Mouse (Mus musculus) adrenal gland, adult (tissue): ENCODE measurements around the gene Cenpu.
"Not testable (repeated sequence)": the region's sequence is repeated elsewhere in the genome, so short reads cannot be mapped to it uniquely, and the experiment has no call there.

Experiments
- DNase-seq, 2 experiments: peaks; one replicate each; pipeline ENCODE4 v3.0.0; 2022 to 2023; ENCODE audit warnings: low spot score in 1 of 2; ENCODE audit not compliant: inconsistent age in 2 of 2

The Cenpu gene

GRCm38 (mm10) chr8:46547245-46547644 is 4.6 kb upstream of the Cenpu start:
- peak; percentile 53 to 88 for DNase-seq

GRCm38 (mm10) chr8:46550058-46550457 is 1.8 kb upstream of the Cenpu start:
- DNase-seq = no peak

GRCm38 (mm10) chr8:46551029-46551428 is 799 bp upstream of the Cenpu start:
- DNase-seq = peak; percentile 24 to 75

DNA sequence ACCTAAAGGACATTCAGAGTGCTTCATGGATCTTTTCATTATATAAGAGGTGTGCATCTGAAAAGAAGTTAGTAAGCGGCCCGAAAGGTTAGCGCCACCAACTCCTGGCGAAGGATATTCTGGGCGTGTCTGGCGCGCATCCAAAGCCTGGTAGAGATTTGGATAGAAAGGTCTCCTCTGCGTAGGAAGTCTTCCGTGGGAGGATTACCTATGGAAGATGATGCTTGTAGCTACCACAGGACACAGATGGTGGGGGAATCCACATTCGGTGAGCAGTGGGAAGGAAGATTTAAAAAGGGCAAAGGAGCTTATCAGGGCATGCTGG is 575 bp downstream of the Cenpu start:
- peak; percentile 40 to 50 for DNase-seq

DNA sequence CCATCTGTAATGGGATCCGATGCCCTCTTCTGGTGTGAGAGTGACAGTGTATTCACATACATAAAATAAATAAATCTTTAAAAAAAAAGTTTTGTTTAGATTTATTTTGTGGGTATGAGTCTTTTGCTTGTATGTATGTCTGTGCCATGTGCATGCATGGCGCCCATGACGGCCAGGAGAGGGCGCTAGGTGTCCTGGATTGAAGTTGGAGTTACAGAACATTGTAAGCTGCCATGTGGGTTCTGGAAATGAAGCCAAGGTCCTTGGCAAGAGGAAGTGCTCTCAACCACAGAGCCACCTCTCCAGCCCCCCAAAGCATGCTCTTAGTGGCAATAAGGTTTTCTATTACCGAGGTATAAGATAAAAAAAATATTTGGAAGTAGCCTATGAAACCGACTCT is 7.6 kb downstream of the Cenpu start:
- peak; percentile 43 to 64 for DNase-seq

DNA sequence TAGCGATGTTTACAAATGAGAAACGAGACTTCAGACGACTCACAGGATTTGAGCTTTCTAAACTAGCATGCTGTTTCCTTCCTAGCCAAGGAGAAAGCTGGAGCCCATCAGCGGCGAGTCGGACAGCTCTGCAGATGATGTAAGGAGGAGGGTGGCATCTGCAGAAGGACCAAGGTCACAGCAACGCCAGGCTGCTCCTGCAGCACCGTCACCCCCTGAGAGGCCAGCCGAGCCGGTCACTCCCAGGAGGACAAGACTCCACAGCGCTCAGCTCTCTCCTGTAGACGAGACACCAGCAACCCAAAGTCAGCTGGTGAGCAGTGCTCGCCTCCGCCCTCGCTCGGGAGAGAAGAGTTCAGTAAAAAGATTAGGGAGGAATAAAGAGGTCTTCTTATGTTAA is 10.5 kb downstream of the Cenpu start:
- DNase-seq = peak; percentile 39 to 70

- DNase-seq = no peak
Observed at GRCm38 (mm10) chr8:46566914-46567529, 15.2 kb downstream of the Cenpu start.

DNA sequence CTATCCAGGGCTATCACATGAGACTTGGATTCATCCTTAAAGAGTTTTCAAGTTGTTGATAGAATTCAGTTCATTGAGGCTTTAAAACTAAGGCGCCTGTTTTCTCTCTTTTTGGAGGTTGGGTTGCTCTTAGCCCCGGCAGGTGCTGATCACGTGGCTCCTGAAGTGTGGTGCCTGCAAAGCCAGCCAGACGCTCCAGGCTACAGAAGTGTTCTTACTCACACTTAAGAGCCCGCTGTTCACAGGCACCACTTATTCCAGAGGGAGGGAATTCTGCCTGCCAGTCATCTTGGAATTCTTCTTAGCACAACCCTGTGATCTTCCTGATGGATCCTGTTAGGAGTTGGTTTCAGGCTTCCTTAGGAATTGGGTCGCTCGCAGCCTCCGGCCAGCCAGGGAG is 16.1 kb downstream of the Cenpu start:
- no peak for DNase-seq

DNA sequence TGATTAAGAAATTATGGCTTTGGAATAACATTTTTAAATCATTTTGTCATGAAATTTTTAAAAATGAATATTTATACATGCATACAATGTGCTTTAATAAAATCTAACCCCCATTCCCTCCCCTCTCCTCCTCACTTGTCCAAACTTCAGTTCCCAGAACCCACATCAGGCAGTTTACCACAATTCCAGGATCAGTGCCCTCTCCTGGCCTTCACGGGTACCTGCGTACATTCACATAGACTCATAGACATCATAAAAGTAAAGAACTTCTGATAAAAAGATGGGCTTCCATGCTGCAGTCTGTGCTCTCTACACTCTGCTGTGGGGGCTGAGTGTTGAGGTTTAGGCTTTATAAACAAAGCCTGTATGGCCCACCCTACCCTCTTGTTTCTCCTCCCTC is 17.1 kb downstream of the Cenpu start:
- no peak for DNase-seq

GRCm38 (mm10) chr8:46569659-46570441 is 18.0 kb downstream of the Cenpu start:
- no peak for DNase-seq

GRCm38 (mm10) chr8:46570673-46571072 is 18.8 kb downstream of the Cenpu start:
- DNase-seq = no peak

- no peak for DNase-seq
Observed at GRCm38 (mm10) chr8:46573446-46573845, 21.6 kb downstream of the Cenpu start.

- no peak for DNase-seq
Observed at GRCm38 (mm10) chr8:46573964-46574363, 22.1 kb downstream of the Cenpu start.

- no peak for DNase-seq
Observed at GRCm38 (mm10) chr8:46578794-46579193, 27.0 kb downstream of the Cenpu start.

DNA sequence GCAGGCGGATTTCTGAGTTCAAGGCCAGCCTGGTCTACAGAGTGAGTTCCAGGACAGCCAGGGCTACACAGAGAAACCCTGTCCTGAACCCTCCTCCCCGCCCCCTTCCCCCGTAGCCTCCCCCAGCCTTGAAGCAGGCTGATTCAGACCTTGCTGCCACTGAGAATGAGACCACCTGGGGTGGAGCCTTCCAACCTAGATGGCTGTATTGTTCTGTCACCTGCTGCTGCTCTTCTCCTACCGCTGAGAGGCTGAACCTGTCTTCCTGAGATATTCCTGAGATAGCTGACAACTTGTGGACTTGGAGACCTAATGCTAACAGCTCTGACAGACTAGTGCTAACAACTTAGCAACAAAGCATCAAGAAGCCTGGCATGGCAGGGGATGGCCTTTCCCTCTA is 32.5 kb downstream of the Cenpu start:
- not testable (repeated sequence) for DNase-seq

DNA sequence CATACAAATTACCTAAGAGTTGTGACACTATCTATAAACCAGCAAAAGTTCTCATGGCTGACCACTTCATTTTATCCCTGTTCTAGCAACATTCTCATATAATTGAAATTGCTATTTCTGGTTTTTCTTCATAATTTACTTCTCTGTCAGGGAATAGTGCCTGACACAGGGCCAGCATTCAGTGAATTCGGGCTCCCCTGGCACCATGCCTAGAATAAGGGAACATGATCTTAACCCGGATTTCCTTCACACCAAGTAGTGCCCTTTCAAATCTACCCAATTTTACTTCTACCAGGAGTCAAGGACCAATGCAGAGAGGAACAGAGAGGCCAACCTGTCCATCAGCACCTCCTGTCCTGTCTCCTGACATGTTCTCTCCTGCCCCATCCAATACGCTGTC is 33.7 kb downstream of the Cenpu start:
- no peak for DNase-seq

DNA sequence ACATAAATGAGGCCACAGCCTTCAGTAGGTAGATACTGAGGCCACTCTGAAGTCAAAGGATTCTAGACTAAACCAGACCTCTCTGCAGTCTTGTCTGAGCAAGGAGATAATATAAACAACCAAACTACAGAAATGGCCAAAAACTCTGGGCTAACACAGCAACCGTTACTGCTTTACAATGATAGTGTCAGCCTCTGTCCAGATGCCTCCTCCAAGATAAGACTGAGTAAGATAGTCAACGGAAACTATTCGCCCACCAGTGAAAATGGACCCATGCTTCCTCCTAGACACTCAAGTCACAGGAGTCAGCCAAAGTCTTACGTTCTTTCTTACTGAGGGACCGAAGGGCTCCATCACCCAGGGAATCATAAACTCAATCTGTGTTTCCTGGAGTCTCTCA is 36.1 kb downstream of the Cenpu start:
- DNase-seq = no peak

DNA sequence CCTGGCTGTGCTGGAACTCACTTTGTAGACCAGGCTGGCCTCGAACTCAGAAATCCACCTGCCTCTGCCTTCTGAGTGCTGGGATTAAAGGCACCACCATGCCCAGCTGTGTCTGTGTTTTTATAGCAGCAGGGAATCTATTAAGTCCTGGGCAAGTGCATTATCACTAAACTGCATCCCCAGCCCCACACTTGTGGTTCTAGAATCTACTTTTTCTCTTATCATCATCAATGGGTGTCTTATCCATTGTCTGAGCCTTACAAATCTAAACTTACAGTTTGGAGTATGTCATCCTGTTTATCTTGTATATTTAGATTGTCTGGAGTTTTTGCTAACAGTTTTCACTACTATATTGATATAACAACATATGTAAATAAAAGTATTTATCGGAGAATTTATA is 36.8 kb downstream of the Cenpu start:
- no peak for DNase-seq

- no peak for DNase-seq
Observed at GRCm38 (mm10) chr8:46593067-46593466, 41.2 kb downstream of the Cenpu start.

DNA sequence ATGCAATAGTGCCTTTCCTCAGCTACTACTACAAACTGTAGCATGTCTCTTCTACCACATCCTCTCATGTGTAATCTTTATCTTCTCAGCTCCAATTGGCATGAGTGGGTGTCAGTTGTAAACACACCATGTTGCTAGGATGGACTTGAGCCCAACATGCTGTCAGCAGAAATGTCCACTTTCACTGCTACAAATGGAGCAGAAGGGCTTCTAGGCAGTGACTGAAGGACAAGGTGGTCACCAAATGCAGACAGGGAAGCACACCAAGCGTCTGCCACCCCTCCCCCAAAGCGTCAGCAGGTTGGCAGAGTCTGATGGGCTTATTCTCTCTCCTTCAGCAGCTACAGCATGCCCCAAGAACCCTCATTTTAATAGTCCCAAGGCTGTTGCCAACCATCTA is 41.9 kb downstream of the Cenpu start:
- DNase-seq = no peak

- DNase-seq = peak in 1 of 2 experiments; percentile 51
Observed at GRCm38 (mm10) chr8:46595593-46595992, 43.8 kb downstream of the Cenpu start.

DNA sequence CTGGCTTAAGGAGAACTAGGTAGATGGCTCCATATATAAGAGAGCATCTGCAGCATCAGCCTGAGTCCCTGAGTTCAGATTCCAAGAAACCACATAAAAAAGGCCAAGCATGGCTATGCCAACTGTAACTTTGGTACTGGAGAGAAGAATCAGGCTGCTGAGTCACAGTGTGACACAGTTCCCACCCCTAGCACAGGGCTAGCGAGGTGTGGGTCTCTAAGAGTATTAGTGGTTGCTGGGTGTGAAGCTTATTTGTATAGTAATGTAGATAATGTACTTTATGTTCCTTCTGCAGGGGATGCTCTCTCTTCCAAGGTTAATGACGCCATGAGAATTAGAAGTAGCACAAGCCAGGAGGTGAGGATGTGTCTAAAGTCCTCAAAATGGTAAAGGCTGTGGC is 44.7 kb downstream of the Cenpu start:
- peak in 1 of 2 experiments; percentile 55 for DNase-seq

DNA sequence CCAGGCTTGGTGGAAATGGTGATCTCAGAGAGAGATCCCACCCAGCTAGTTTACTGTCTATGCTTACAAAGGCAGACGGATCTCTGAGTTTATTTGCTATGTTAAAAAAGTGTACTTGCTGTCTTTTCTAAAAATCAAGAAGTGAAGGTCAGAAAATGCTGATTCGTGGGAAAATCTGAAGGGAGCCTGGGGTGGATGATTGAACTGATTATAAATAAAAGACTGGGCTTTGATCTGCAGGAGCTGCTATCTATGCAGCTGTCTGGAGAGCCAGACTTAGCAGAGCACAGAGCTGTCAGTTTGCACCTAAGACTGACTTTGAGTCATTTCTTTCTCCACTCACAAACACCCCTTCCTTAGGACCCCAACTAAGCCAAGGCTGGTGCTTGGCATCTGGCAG is 45.6 kb downstream of the Cenpu start:
- peak; percentile 39 to 71 for DNase-seq
